Mouse (Mus musculus): Measurements from ENCODE around the gene Ambra1.

- no peak for TF ChIP-seq CTCF (IDR thresholded peaks at IDR 0.05; ENCODE audit: control insufficient read depth, insufficient read depth, insufficient read length)
- no peak for TF ChIP-seq MYOD1 (IDR thresholded peaks at IDR 0.05; ENCODE audit: control insufficient read depth, insufficient read length, low read depth)
- no peak for TF ChIP-seq CEBPB (IDR thresholded peaks at IDR 0.05; ENCODE audit: low read depth)
- TF ChIP-seq MYOG (IDR thresholded peaks at IDR 0.05; ENCODE audit: control insufficient read depth, extremely low read depth, insufficient read length) = no peak
- TF ChIP-seq USF1 (IDR thresholded peaks at IDR 0.05; ENCODE audit: low read depth) = no peak
Observed at GRCm38 (mm10) chr2:91934826-91935525, 205.0 kb downstream of the Ambra1 start.

Measured in C2C12 (cell line).